Mouse (Mus musculus): ENCODE results near the gene Naa20. TPM values are rescaled to one million over a fixed set of nuclear protein-coding genes. Genes with fewer than 3 reads are reported as not detected.

Gene Naa20
- polyA plus RNA-seq, 1 experiment from 2014 or later, result 50.3 TPM

DNA sequence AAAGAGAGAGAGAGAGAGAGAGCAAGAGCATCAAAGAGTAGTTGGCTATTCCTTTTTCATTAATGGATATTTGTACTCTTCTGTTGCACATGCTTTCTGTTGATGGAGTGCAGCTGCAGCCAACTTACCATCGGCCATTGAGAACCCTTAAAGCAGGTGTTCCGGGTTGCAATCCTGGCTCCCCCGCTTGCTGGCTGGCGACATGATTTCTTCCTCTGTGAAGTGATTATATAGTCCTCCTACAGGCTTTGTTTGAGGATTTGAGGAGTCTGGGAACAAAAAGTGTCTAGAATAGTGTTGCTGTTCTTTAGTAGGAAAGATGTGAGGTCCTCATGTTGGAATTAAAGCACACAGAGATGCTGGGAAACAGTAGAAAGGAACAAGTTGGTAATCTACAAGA lies 30.6 kb upstream of the Naa20 start:
- Histone ChIP-seq H3K4me3 (replicated peaks) (no peak overlapping the region), H3K4me1 (replicated peaks) (no peaks in the 10 kb centered on the region), H3K4me2 (no peak overlapping the region), H3K9ac (no peak overlapping the region), H3K27me3 (no peaks in the 10 kb centered on the region), H3K27ac (replicated peaks) (no peak overlapping the region), H3K36me3 (replicated peaks) (no peaks in the 10 kb centered on the region), H3K9me3 (replicated peaks) (no peaks in the 10 kb centered on the region)
- 79% methylated on average over 4 of the region's 4 CpGs for WGBS (ENCODE audit: insufficient replicate concordance)
- no peak for ATAC-seq (ENCODE audit: insufficient read depth)

DNA sequence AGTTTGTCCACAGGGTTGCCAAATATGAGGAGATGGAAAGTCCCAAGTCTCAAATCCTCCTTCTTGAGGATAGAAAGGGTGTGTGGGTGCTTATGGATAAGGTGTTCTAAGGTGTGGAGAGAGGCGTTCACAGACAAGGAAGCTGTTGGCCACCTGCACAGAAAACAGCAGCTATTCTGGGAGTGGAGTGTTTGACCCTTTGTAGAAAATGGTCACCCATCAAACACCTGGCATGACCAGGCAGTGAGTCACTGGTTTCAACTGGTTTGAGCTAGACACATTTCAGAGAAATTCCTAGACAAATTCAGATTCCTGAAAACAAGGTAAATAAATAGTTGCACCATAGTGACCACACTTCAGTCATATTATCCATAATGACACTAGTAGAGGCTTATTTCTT lies 29.8 kb upstream of the Naa20 start:
- Histone ChIP-seq H3K9ac (no peak overlapping the region), H3K4me1 (replicated peaks) (no peaks in the 10 kb centered on the region), H3K27me3 (no peaks in the 10 kb centered on the region), H3K4me3 (replicated peaks) (no peak overlapping the region), H3K4me2 (no peak overlapping the region), H3K27ac (replicated peaks) (no peak overlapping the region), H3K36me3 (replicated peaks) (no peaks in the 10 kb centered on the region), H3K9me3 (replicated peaks) (no peaks in the 10 kb centered on the region)
- ATAC-seq (ENCODE audit: insufficient read depth), result no peak
- WGBS (ENCODE audit: insufficient replicate concordance), result 64% methylated on average over 1 of the region's 1 CpGs

DNA sequence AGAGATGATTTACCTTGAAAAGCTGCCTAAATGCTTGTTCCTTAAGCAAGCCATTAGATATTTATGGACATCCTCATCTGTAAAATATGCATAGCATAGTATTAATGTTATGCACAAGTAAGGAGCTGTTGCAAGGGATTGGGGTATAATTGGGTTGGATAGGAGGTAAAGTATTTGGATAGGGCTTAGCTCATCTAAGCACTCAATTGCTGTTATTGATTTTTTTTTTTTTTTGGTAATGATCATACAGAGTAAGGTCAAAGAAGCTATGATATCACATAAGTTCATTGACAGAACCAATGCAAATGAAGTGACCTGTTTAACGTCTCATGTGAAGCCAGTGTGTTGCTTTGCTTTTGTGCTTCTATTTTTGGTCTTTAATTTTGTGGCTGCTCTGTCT lies 27.9 kb upstream of the Naa20 start:
- WGBS (ENCODE audit: insufficient replicate concordance), result 60% methylated on average over 1 of the region's 1 CpGs
- Histone ChIP-seq H3K4me1 (replicated peaks) (no peaks in the 10 kb centered on the region), H3K27me3 (no peaks in the 10 kb centered on the region), H3K4me3 (replicated peaks) (no peak overlapping the region), H3K27ac (replicated peaks) (no peak overlapping the region), H3K9me3 (replicated peaks) (no peaks in the 10 kb centered on the region), H3K9ac (no peak overlapping the region), H3K4me2 (no peak overlapping the region), H3K36me3 (replicated peaks) (no peaks in the 10 kb centered on the region)
- no peak for ATAC-seq (ENCODE audit: insufficient read depth)

- no peaks in the 10 kb centered on the region for H3K9me3 ChIP-seq (replicated peaks)
- H3K27ac ChIP-seq (replicated peaks), result no peak overlapping the region
- H3K4me1 ChIP-seq (replicated peaks), result no peaks in the 10 kb centered on the region
- H3K36me3 ChIP-seq (replicated peaks), result no peaks in the 10 kb centered on the region
- H3K9ac ChIP-seq, result no peak overlapping the region
- no peak for ATAC-seq (ENCODE audit: insufficient read depth)
- H3K4me2 ChIP-seq, result no peak overlapping the region
- H3K27me3 ChIP-seq, result no peaks in the 10 kb centered on the region
- H3K4me3 ChIP-seq (replicated peaks), result no peak overlapping the region
- 46% methylated on average over 3 of the region's 3 CpGs for WGBS (ENCODE audit: insufficient replicate concordance)
Measured at GRCm38 (mm10) chr2:145874879-145875482, 26.9 kb upstream of the Naa20 start.

- no peak overlapping the region for H3K4me3 ChIP-seq (replicated peaks)
- 63% methylated on average over 3 of the region's 3 CpGs for WGBS (ENCODE audit: insufficient replicate concordance)
- no peaks in the 10 kb centered on the region for H3K9me3 ChIP-seq (replicated peaks)
- H3K36me3 ChIP-seq (replicated peaks), result no peaks in the 10 kb centered on the region
- no peak overlapping the region for H3K27ac ChIP-seq (replicated peaks)
- H3K27me3 ChIP-seq, result no peaks in the 10 kb centered on the region
- ATAC-seq (ENCODE audit: insufficient read depth), result no peak
- no peaks in the 10 kb centered on the region for H3K4me1 ChIP-seq (replicated peaks)
- no peak overlapping the region for H3K9ac ChIP-seq
- H3K4me2 ChIP-seq, result no peak overlapping the region
Measured at GRCm38 (mm10) chr2:145877191-145877590, 24.7 kb upstream of the Naa20 start.

DNA sequence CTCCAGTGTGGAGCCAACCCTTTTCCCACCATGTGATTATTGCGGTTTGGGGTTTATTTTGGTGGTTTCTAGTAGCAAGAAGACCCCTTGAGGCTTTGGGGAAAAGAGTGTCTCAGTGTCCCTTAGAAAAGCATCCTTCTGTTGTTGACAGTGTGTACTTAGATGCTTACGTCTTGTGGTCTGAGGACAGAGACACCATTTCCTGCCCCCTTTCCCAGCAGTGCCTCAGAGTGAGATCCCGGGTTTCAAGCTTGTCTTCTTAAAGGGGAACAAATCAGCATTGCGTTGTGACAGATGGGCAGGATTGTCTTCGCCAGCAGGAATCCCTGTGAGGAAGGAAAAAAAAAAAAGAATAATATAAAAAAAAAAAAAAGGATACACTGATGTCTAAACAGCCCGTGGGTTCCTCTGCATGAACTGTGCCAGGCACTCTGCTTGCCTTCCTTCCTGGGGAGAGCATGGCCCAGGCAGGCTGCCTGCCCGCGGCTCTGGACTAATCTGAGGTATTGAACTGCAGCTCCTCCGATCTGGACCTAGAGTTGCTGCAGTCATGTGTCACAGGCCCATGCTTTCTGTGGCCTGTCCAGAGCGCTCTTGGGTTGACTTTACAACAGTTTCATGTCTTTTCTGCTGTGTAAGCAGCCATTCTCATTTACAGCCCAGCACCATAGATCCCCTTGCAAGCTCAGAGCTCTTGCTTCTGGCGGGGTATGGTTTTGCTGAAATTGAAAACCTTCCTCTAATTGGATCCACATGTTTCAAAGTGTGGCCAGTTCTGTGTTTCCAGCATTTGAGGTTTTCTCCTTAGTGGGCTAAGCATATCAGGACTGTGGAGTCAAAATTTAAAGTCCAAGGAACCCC lies 20.8 kb upstream of the Naa20 start:
- 47% methylated on average over 11 of the region's 11 CpGs for WGBS (ENCODE audit: insufficient replicate concordance)
- ATAC-seq (ENCODE audit: insufficient read depth), result no peak

GRCm38 (mm10) chr2:145881932-145882331 lies 20.0 kb upstream of the Naa20 start:
- no peak overlapping the region for H3K27ac ChIP-seq (replicated peaks)
- H3K9me3 ChIP-seq (replicated peaks), result no peaks in the 10 kb centered on the region
- ATAC-seq (ENCODE audit: insufficient read depth), result no peak
- 0 out of 2 replicates have a peak, but pooled peaks cover 3% of the 10 kb centered on the region for H3K4me1 ChIP-seq (replicated peaks)
- no peaks in the 10 kb centered on the region for H3K27me3 ChIP-seq
- 70% methylated on average over 5 of the region's 5 CpGs for whole genome bisulfite sequencing (ENCODE audit: insufficient replicate concordance)
- no peak overlapping the region for H3K9ac ChIP-seq
- H3K4me3 ChIP-seq (replicated peaks), result no peak overlapping the region
- no peaks in the 10 kb centered on the region; the same call in 1 of the 2 replicates for H3K36me3 ChIP-seq (replicated peaks)
- H3K4me2 ChIP-seq, result no peak overlapping the region

More for the DNA sequence above, 20.8 kb upstream of the Naa20 start:
- Histone ChIP-seq H3K27ac (replicated peaks) (no peak overlapping the region), H3K4me2 (no peak overlapping the region), H3K36me3 (replicated peaks) (no peaks in the 10 kb centered on the region; the same call in 1 of the 2 replicates), H3K9ac (no peak overlapping the region), H3K27me3 (no peaks in the 10 kb centered on the region), H3K9me3 (replicated peaks) (no peaks in the 10 kb centered on the region), H3K4me3 (replicated peaks) (no peak overlapping the region), H3K4me1 (replicated peaks) (0 out of 2 replicates have a peak, but pooled peaks cover 3% of the 10 kb centered on the region)

DNA sequence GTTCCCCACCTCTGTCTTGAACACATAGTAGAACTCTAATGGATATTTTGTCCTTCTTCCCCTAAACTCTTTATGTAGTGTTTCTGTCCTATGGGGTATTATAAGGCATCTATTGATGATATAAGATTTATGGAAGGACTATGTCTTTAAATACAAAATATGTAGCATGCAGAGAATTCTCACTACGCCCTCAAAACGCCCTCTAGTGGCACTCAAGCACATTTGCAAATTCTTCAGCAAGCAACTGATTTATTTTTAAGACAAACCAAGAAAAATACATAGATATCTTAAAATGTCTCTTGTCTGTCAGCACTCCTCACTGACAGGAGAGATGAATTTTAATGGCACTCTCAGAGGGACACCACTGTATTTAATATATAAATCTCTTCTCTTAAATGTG lies 19.5 kb upstream of the Naa20 start:
- H3K27ac ChIP-seq (replicated peaks), result no peak overlapping the region
- ATAC-seq (ENCODE audit: insufficient read depth), result no peak
- H3K4me2 ChIP-seq, result no peak overlapping the region
- no peak overlapping the region for H3K4me3 ChIP-seq (replicated peaks)
- no peaks in the 10 kb centered on the region for H3K27me3 ChIP-seq
- H3K9ac ChIP-seq, result no peak overlapping the region
- H3K9me3 ChIP-seq (replicated peaks), result no peaks in the 10 kb centered on the region
- H3K4me1 ChIP-seq (replicated peaks), result 0 out of 2 replicates have a peak, but pooled peaks cover 3% of the 10 kb centered on the region
- no peaks in the 10 kb centered on the region; the same call in 1 of the 2 replicates for H3K36me3 ChIP-seq (replicated peaks)
- 7% methylated on average over 2 of the region's 2 CpGs for WGBS (ENCODE audit: insufficient replicate concordance)

GRCm38 (mm10) chr2:145884036-145884912 lies 17.6 kb upstream of the Naa20 start:
- Histone ChIP-seq H3K4me1 (replicated peaks) (0 out of 2 replicates have a peak, but pooled peaks cover 3% of the 10 kb centered on the region), H3K27ac (replicated peaks) (no peak overlapping the region; the same call in 1 of the 2 replicates), H3K4me2 (no peak overlapping the region), H3K9me3 (replicated peaks) (no peaks in the 10 kb centered on the region), H3K9ac (no peak overlapping the region), H3K27me3 (no peaks in the 10 kb centered on the region), H3K36me3 (replicated peaks) (no peaks in the 10 kb centered on the region; the same call in 1 of the 2 replicates), H3K4me3 (replicated peaks) (no peak overlapping the region)
- no peak for ATAC-seq (ENCODE audit: insufficient read depth)
- WGBS (ENCODE audit: insufficient replicate concordance), result 25% methylated on average over 17 of the region's 17 CpGs

DNA sequence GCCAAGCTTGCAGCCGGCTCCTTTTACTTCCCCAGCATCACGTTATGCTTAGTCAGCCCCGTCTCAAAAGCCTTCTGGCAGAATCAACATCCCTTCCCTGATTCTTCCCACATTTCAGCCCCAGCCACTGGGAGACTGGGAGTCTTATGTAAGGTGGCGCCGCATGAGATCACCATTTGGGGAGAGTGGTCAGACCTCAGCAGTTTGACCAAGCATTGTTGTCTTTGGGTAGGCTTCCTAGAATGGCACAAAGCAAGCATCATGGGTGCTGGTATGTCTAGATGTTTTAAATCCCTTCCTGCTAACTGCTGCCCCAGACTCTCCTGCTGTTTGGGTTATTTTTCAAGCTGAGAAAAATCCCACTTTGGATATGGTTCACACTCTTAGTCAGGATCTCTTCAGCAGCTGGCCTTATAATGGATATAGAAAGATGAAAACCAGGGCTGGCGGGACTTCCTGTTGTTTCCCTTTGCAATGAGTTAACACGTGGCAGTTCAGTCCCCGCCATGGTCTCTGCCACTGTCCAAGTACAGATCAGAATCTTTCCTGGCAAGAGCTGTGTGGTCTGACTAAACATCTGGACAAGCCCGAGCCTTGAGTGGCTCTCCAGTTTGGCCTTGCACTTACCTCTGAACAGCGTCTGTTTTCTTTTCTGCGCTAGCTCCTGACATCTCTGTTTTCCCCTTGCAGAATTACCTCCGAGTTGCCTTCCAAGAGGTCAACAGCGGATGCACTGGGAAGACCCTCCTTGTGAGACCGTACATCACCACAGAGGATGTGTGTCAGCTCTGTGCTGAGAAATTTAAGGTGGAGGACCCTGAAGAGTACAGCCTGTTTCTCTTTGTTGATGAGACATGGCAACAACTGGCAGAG lies 16.8 kb upstream of the Naa20 start:
- ATAC-seq (ENCODE audit: insufficient read depth), result no peak
- Histone ChIP-seq H3K27ac (replicated peaks) (no peak overlapping the region), H3K27me3 (no peaks in the 10 kb centered on the region), H3K9ac (no peak overlapping the region), H3K4me2 (no peak overlapping the region), H3K9me3 (replicated peaks) (no peaks in the 10 kb centered on the region), H3K4me1 (replicated peaks) (0 out of 2 replicates have a peak, but pooled peaks cover 3% of the 10 kb centered on the region), H3K36me3 (replicated peaks) (no peaks in the 10 kb centered on the region; the same call in 1 of the 2 replicates), H3K4me3 (replicated peaks) (no peak overlapping the region)
- 57% methylated on average over 14 of the region's 14 CpGs for WGBS (ENCODE audit: insufficient replicate concordance)

Measured in liver, embryonic 15.5 days (tissue).